Mouse (Mus musculus) olfactory bulb, adult 2 months (tissue): ENCODE measurements around the gene Cabin1. TPM values are rescaled to one million over a fixed set of nuclear protein-coding genes. Genes with fewer than 3 reads are reported as not detected.

ENCODE experiments used
- H3K27ac ChIP-seq: fragments of 200-500 bp; 2 replicates; pipeline ENCODE4 v1.5.1; 2012; ENCODE audit warnings: low read depth, low read length; ENCODE audit not compliant: insufficient read depth
- H3K4me1 ChIP-seq: fragments of 200-500 bp; 2 replicates; pipeline ENCODE4 v1.6.1; 2012; ENCODE audit warnings: low read length; ENCODE audit not compliant: control insufficient read depth, insufficient read depth
- H3K4me3 ChIP-seq: fragments of 200-500 bp; 2 replicates; pipeline ENCODE4 v1.5.1; 2012; ENCODE audit warnings: mild to moderate bottlenecking, low read depth, low read length, moderate library complexity; ENCODE audit not compliant: insufficient read depth
- CTCF ChIP-seq: fragments of 200-500 bp; IDR thresholded peaks from 2 replicates; pipeline ENCODE4 v1.5.1; 2012; ENCODE audit warnings: low read depth, mild to moderate bottlenecking, low read length, moderate library complexity; ENCODE audit not compliant: insufficient read depth
- POLR2A ChIP-seq: fragments of 200-500 bp; IDR thresholded peaks from 2 replicates; pipeline ENCODE4 v1.6.1; 2012; ENCODE audit warnings: mild to moderate bottlenecking, low read depth, low read length, moderate library complexity; ENCODE audit not compliant: insufficient read depth
- WGBS: fragments of 180-500 bp; shearing (Covaris S2); methylation state at CpG from one replicate; pipeline ENCODE4 v1.1.7; 2018; 5-methylcytosine and 5-hydroxymethylcytosine counted together
- polyA plus RNA-seq: library from polyadenylated mRNA; stranded (reverse); fragments of >200 nt; gene quantifications from 2 replicates; pipeline ENCODE4 v1.2.4, GENCODE M21; 2012; ENCODE audit warnings: low replicate concordance; ENCODE audit not compliant: missing spikeins, insufficient read depth, insufficient read length

The Cabin1 gene
- polyA plus RNA-seq, 1 experiment: not detected

GRCm38 (mm10) chr10:75642891-75643290 lies 121.2 kb downstream of the Cabin1 start:
- peaks cover 18% of the 10 kb centered on the region for H3K4me1 ChIP-seq
- no peak overlapping the region for H3K4me3 ChIP-seq
- no peak for TF ChIP-seq POLR2A
- TF ChIP-seq CTCF: no peak
- WGBS: 100% methylated on average over 2 of the region's 2 CpGs
- H3K27ac ChIP-seq: no peak overlapping the region

DNA sequence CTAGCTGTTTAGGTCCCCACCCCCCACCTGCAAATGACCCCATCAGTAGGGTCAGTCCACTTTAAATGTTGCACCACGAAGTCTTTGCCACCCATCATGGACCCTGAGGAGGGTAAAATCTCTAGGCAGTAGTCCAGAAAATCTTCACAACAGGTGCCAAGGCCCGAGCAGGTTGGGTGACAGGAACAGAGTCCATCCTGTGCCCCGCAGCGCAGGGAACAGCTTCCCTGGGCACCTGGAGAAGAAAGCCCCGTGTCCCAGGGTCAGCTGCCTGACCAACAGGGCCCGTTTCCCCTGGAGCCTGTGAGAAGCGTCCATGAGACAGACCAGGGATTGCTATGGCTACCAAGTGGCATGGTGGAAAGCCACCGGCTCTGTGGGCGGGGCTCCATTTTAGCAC lies 121.7 kb downstream of the Cabin1 start:
- H3K27ac ChIP-seq: no peak overlapping the region
- peaks cover 13% of the 10 kb centered on the region for H3K4me1 ChIP-seq
- H3K4me3 ChIP-seq: no peak overlapping the region
- 92% methylated on average over 9 of the region's 9 CpGs for WGBS
- no peak for TF ChIP-seq POLR2A
- no peak for TF ChIP-seq CTCF

GRCm38 (mm10) chr10:75641721-75642222 lies 122.4 kb downstream of the Cabin1 start:
- H3K4me1 ChIP-seq: peaks cover 8% of the 10 kb centered on the region
- 92% methylated on average over 7 of the region's 7 CpGs for WGBS
- no peak overlapping the region for H3K27ac ChIP-seq
- H3K4me3 ChIP-seq: no peak overlapping the region
- TF ChIP-seq POLR2A (no peak), CTCF (no peak)

- Histone ChIP-seq H3K4me1 (peaks cover 7% of the 10 kb centered on the region), H3K27ac (no peak overlapping the region), H3K4me3 (no peak overlapping the region)
- WGBS: 93% methylated on average over 11 of the region's 11 CpGs
- TF ChIP-seq POLR2A: no peak
- TF ChIP-seq CTCF: no peak
These were observed 126.4 kb downstream of the Cabin1 start for GRCm38 (mm10) chr10:75637711-75638110.

GRCm38 (mm10) chr10:75636084-75636786 lies 127.9 kb downstream of the Cabin1 start:
- 92% methylated on average over 12 of the region's 12 CpGs for WGBS
- TF ChIP-seq POLR2A (no peak), CTCF (no peak)
- Histone ChIP-seq H3K27ac (no peak overlapping the region), H3K4me1 (peaks cover 10% of the 10 kb centered on the region), H3K4me3 (no peak overlapping the region)

DNA sequence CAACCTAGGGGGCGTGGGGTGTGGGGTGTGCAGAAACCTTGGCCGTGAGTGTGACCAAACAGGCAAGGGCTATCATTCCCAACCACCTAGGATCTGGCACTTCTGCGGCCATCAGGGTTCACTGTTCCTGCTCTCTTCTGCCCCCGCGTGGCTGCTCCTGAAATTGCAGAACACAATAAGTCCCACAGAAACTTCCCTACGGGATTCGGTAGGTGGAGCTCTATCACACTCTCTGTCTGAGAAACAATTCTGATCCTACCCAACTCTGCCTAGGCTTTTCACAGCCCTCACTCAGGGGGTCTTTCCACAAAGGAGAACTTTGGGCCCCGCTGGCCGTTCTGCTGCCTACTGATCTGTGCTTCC lies 128.5 kb downstream of the Cabin1 start:
- Histone ChIP-seq H3K4me3 (no peak overlapping the region), H3K27ac (no peak overlapping the region), H3K4me1 (peaks cover 10% of the 10 kb centered on the region)
- WGBS: 6% methylated on average over 9 of the region's 9 CpGs
- TF ChIP-seq POLR2A (no peak), CTCF (peak; percentile 92)

- Histone ChIP-seq H3K4me3 (no peak overlapping the region), H3K4me1 (peaks cover 10% of the 10 kb centered on the region)
- WGBS: 76% methylated on average over 14 of the region's 14 CpGs
These were observed 129.0 kb downstream of the Cabin1 start for GRCm38 (mm10) chr10:75635019-75635692.

DNA sequence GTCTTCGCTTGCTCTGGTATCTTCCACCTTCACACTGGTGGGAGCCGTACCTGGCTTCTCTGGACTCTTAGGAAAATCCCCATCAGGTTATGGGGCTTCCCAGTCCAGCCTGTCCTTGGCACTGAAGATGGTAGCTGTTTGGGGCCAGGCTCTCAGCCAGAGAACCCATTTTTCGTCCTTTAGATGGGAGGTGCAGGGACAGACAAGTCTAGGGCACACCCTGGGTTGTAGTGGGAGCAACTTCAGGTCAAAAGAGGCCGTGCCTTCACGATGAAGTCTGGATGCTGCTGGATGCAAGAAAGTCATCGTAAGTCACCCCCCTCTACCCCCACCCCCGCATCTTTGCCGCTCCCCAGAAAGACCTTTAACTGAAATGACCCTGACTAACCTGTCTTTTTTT lies 129.5 kb downstream of the Cabin1 start:
- whole genome bisulfite sequencing: 92% methylated on average over 8 of the region's 8 CpGs
- Histone ChIP-seq H3K4me3 (no peak overlapping the region), H3K4me1 (peaks cover 10% of the 10 kb centered on the region), H3K27ac (no peak overlapping the region)
- TF ChIP-seq CTCF: no peak
- no peak for TF ChIP-seq POLR2A

More at GRCm38 (mm10) chr10:75635019-75635692, 129.0 kb downstream of the Cabin1 start:
- TF ChIP-seq POLR2A (no peak), CTCF (no peak)
- no peak overlapping the region for H3K27ac ChIP-seq

DNA sequence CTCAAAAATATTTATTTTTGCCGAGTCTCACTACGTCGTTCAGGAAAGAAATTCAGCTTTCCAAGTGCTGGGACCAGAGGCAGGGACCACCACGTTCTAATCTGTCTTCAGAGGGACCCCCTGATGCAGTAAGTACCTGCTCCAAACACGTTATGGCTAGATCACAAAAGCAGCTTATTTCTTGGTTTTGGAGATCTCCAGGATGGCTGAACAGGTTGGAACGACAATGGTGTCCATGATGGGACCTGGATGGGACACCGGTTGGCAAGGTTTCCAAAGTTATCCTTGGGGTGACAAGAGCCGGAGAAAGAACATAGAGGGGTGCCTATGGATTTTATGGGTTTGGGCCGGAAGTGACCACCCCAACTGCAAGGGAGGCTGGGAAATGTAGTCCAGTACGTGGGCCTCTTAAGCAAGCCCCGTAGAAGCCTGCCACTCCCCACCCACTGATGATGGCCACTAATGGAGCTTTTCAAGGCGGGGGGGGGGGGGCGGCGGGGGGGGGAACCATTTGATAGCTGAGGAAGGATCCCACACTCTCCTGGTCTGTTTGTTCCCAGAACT lies 130.5 kb downstream of the Cabin1 start:
- Histone ChIP-seq H3K4me3 (no peak overlapping the region), H3K4me1 (peaks cover 10% of the 10 kb centered on the region), H3K27ac (no peak overlapping the region)
- 75% methylated on average over 14 of the region's 14 CpGs for WGBS
- no peak for TF ChIP-seq POLR2A
- no peak for TF ChIP-seq CTCF
